Mouse (Mus musculus) gastrocnemius, postnatal 14 days (tissue): ENCODE measurements around the gene Ufsp1. TPM values are rescaled to one million over a fixed set of nuclear protein-coding genes. Genes with fewer than 3 reads are reported as not detected.

Source experiments
- DNase-seq: peaks from one replicate; pipeline ENCODE4 v3.0.0; 2021; ENCODE audit warnings: mixed read lengths
- intact Hi-C: fragments of 180-260 bp; cut with DNase I; formaldehyde crosslinking; loops from one replicate; pipeline ENCODE4 v1.15.1; 2025; ENCODE audit warnings: low total_unique reads
- total RNA-seq, 2 experiments: library from RNA; stranded (reverse); gene quantifications; 2 replicates each; pipeline ENCODE4 v1.2.3; 2021

The Ufsp1 gene
- total RNA-seq, 2 experiments from 2014 or later, result 30.5 to 36.3 TPM

DNA sequence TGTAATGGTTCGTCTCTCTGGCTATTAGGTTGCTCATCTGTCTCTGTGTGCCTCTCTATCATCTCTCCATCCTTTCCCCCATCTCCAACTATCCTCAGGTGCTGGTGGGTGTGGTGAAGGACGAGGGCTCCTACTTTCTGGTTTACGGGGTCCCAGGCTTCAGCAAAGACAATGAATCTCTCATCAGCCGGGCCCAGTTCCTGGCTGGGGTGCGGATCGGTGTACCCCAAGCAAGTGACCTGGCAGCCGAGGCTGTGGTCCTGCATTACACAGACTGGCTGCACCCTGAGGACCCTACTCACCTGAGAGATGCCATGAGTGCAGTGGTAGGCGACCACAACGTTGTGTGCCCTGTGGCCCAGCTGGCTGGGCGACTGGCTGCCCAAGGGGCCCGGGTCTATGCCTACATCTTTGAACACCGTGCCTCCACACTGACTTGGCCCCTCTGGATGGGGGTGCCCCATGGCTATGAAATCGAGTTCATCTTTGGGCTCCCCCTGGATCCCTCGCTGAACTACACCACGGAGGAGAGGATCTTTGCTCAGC, 3.0 kb upstream of the Ufsp1 start:
- intact Hi-C loops, result no loop called here
- no peak for DNase-seq

DNA sequence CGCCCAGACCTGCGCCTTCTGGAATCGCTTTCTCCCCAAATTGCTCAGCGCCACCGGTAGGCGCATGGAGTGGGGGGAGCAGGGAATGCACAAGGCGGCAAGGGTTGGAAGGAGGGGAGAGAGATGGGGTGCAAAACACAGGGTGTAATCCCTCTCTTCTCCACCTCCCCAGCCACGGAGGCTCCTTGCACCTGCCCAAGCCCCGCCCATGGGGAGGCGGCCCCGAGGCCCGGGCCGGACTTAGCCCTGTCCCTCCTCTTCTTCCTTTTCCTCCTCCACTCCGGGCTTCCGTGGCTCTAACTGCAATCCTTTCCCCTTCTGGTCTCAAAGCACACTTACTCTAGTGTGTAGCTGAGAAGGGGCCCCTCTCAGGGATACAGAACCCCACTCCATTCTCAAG, 1.1 kb upstream of the Ufsp1 start:
- peak; percentile 77 for DNase-seq
- intact Hi-C loops, result no loop called here

DNA sequence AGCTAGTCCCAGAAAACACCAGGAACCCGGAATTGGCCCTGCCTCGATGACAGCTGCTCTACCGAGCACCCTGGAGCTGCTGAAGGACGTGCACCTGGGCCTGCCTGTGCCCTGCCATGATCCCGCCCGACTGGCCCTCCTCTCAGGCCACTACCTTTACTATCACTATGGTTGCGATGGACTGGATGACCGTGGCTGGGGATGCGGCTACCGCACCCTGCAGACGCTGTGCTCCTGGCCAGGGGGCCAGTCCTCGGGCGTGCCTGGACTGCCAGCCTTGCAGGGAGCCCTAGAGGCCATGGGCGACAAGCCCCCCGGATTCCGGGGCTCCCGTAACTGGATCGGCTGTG, 290 bp downstream of the Ufsp1 start:
- no peak for DNase-seq
- intact Hi-C loops, result no loop called here

DNA sequence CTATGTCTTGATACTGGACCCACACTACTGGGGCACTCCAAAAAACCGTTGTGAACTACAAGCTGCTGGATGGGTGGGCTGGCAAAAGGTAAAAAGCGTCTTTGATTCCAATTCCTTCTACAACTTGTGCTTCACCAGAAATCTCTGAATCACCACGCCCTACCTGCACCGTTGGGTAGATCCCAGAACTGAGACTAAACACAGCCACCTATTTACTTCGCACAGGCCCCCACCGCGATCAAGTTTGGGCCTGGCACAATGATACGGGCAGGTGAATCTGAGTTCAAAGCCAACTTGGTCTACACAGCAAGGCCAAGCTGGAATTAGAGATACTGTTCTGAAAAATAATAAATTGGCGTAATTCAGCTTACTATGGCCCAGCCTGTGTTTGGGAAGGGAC, 867 bp downstream of the Ufsp1 start:
- intact Hi-C loops, result no loop called here
- no peak for DNase-seq

DNA sequence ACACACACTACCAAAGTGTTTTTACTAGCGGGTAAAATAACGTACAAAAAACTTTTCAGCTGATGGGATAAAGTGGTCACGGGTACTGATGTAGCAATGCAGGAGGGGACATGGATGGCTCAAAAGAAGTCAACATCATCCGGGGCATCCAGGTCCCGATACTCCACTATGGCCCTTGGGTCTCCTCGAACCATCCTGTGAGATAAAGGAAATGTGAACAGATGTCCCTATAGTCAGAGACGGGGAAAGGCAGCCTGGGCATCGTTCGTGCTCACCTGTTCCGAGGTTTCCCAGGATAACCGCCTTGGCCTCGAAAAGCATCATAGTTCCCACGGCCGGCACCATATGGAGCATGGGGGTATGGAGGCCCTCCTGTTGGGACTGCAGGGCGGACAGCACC, 1.3 kb downstream of the Ufsp1 start:
- intact Hi-C loops, result no loop called here

DNA sequence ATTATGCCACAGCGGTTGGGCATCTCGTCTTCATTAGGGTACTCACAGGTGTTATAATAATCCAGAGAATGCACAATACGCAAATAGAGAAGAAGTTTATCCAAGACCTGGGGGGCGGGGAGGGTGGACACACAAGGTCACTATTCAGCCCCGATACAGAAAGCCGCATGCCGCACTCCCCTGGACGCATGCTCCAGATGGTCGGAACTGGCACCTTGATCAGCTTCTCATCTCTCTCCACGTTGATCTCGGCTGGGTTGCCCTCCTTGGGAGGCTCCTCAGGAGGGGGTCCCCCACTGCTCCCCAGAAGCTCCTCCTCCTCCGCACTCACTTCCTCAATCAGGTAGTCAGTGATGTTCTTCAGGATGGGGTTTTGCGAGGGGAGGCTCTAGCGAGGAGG, 2.7 kb downstream of the Ufsp1 start:
- intact Hi-C loops, result no loop called here
- DNase-seq, result no peak

More for the DNA sequence above, 1.3 kb downstream of the Ufsp1 start:
- DNase-seq, result no peak

DNA sequence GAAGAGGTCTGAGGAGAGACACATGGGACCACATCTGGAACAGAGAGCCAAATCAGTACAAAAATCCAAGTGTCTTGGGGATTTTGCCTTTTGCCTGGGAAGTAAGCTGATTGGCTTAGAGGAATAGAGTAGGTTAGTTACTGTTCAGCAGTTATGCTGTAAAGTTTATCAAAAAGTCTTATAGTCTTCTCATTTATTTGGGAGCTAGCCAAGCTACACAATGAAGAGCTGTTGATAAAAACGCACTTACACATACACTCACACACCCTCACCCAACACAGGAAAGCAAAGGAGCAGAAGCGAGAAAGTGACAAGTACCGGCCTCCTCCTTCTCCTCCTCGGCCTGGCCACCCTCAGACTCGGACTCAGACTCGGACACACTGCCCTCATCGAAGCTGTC, 4.8 kb downstream of the Ufsp1 start:
- intact Hi-C loops, result no loop called here
- DNase-seq, result no peak

DNA sequence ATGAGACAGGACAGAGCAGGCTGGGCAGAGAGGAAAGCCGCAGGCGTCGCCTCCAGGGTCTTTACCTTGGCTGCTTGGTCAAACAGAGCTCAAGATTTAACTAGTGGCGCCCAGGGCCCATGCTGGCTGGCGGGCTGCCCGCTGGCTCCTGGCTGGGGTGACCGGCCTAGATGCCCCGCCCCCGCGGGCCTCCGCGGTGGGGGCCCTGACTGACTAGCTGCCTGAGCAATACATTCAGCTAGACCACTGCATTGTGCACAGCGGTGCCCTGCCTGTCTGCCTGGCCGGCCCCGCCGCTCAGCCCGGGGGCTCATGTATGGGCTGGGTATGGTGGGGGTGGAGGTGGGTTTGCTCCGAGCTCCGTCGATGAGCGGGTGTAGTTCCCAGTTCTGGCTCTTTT, 6.8 kb downstream of the Ufsp1 start:
- DNase-seq, result no peak
- intact Hi-C loops, result no loop called here

DNA sequence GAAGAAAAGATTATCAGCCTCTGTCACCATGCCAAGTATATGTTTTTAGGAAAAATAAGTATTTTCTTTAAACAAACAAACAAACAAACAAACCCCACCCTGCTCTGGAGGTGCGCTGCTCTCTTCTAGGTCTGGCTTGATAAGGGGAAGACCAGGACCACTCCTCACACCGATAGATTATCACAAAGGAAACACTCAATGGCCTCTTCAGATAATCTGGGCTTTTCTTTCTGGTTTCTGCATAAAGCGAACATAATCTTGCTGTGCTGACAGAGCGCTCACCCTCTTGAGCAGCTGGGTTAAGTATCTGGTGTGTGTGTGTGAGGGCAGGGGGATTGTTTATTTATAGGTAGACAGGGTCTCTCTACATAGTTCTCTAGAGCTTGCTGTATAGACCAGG, 9.2 kb downstream of the Ufsp1 start:
- DNase-seq, result no peak
- intact Hi-C loops, result no loop called here

DNA sequence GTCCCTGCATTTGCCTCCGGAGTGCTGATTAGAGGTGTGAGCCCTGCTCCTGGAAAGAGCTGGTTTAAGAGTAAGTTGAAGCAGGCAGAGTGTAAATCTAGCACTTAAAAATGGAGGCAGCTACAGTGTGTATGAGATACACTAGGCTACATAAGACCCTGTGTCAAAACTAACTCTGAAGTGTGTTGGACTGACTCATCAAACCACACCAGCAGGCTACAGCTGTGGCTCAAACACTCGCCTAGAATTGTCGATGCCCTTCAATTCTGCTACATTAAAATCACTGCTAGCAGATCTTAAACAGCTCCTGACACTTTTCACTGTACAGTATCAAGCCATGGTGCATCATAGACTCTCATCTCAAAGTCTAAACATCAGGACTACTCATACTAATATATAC, 9.7 kb downstream of the Ufsp1 start:
- no peak for DNase-seq
- intact Hi-C loops, result no loop called here

DNA sequence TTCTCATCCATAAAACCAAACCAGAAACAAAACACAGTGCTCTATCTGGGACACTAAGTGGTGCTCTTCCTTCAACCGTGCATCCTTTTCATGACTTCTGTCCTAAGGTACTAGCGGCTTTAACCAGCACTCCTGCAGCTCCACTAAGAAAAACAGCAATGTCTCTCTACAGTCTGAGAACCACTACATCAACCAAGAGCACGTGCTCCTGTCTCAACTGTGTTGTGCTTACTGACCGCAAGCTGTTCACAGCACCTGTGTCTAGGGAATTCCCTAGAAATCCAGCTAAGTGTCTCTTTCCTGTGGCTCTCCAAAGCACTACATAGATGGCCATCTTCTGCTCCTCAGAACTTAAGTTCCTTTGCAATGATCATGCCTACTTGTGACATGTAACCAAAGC, 10.4 kb downstream of the Ufsp1 start:
- intact Hi-C loops, result no loop called here
- DNase-seq, result no peak

DNA sequence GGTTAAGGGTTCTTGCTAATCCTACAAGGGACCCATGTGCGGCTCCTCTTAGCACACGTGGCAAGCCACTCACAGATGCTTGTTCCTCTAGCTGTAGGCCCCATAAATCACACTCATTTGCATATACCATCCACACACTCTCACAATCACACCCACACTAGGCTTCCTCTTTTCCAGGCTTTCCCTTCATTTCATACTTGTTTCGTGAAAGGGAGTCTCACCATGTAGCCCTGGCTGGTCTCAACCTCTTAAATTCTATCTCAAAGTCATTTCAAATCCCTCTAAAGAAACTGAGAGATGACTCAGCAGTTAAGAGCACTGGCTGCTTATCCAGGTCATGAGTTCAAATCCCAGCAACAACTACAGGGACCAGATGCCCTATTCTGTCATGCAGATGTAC, 11.4 kb downstream of the Ufsp1 start:
- no peak for DNase-seq
- intact Hi-C loops, result no loop called here

DNA sequence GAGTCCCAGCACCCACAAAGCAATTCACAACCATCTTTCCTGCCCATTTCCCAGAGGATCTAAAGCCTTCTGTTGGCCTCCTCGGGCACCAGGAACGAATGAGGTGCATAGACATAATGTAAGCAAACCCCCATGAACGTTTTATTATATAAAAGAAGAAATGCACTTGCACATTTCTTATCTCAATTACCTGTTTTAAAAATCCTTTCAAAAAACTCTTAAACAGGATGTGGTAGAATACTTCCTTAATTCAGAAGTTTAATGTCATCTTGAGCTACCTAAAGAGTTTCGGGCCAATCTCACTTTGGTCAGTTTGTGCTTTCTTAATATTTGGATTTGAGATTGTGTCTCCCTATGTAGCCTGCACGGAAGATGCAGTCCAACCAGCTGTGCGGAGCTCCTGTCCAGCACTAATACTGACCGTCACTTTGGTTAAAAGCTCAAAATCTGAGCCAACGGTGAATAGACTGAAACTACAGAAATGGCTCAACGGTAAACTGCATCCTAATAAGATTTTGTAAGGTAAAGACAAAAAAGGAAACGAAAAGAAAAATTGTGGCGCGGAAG, 12.1 kb downstream of the Ufsp1 start:
- intact Hi-C loops, result no loop called here
- no peak for DNase-seq

DNA sequence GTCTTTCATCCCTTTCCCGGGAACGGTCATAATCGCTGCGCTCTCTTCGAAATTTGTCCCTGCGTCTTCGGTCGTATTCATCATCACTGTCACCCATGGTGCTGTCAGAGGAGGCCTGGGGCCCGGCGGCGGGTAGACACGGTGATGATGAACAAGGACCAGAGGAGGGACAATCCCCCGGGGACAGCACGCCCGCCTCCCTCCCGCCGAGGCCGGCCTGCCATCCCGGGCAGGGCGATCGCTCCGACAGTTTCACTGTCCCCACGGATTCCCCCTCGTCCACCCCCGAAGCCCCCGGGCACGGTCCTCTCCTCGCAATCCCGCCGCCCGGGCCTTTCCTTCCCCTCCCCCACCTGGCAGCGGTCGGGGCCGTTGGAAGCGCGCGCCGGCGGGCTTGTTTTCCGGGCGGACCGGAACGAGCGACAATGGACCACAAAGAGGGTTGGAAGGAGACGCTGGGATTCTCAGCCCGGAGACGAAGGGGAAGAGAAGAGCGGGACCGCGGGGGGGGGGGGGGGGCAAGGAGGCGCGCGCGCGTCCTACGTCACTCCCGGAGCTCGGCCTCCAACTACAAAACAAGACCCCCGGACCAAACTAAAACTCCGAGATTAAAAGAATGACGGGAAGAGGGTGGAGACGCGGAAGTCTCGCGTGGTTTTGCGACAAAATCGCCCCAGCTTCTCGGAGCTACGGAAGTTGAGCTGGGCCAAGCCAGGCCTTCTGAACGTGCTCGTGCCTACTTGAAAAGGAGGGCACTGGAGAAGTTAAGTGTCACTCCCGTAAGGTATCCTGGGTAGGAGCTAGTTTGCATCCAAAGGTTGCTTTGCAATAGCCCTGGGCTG, 12.9 kb downstream of the Ufsp1 start, which contains the start of gene Srrt:
Gene Srrt, minus strand, starts transcription at position 604 of the 842 bp plus-strand sequence.
- DNase-seq, result peak; percentile 91
- intact Hi-C loops, result no loop called here

DNA sequence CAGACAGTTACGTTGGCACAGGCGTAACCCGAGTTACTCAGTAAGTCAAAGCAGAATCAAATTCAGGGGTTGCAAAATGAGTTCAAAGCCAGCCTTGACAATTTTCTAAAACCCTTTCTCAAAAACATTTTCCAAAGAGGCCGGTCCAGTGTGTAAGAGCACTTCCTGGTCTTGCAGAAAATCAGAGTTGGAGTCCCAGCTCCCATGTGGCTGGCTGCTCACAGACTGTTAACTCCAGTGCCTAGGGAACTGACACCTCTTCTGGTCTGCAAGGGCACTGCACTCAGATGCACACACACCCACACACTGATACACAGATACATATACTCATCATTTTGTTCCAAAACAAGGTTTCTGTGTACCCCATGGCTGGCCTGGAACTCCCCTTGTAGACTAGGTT, 13.9 kb downstream of the Ufsp1 start:
- intact Hi-C loops, result no loop called here
- DNase-seq, result no peak

DNA sequence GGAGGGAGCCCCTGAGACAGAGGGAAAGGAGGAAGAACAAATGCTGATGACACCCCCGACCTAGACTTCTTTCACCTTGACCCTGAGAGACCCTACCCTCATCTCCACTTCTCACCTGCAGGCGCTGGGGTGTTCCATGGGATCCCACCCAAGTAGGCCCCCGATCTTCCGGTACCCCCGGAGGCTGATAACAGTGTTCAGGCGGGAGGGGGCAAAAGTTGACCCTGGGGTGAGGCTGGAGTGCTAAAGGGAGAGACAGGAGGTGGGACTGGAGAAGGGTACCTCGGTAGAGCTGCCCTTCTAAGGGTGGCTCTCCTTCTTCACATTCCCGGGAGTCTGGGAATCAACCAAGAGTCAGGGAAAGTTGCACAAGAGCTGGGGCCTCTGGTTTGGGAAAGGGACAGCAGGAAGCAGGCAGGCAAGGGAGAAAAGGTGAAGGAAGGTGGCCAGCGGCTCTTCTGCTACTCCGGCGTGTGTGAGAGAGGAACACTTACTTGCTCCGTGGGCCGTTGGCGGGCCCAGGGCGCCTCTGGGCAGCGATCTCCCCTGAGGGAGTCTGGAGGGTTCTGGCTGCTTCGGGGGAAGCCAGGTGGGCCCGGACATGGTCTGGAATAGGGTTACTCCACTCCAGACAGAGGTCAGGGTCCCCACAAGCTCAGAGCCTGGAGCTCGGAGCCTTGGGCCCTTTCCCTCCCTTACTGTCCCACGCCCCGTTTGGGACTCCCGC, 19.2 kb downstream of the Ufsp1 start:
- intact Hi-C loops, result no loop called here
- no peak for DNase-seq

DNA sequence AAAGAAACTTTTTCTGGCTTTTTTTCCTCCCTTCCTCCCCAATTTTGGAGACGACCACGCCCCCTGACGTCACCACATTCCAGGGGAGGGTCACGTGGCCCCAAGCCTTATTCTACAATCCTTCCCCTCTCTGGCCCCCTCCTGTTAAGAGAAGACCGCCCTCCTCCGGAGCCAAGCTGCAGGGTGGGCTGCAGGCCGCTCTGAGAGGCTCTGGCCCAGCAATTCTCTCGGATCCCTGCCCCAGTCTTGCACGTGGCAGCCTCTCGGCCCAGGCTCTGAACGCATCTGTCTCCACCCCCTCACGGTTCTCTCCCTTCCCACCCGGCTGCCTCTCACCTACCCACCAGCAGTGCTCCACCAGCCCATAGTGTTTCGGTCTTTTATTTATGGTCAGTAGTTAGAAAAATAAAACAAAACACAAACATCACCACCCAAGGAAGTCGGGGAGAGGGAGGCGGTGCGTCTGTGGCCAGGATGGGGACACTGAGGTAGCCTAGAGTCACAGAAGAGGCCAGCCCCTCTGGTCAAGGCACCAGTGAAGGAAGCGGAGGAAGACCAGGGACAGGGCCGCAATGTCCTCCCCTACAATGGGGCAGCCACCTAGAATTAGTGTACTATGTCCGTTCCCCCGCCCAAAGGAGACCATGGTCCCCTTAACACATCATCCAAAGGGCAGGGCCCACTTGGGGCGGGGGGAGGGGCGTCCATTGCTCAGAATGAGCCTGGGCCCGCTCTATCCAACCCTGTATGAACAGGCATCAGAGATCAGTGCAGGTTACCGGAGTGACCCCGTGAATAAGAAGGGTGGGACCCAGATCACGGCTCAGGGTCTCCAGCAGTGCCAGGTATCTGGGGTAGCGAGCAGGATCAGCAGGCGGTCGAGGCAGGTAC, 20.0 kb downstream of the Ufsp1 start, which contains the start of gene Trip6:
Gene Trip6, minus strand, starts transcription at position 212 of the 891 bp plus-strand sequence.
- intact Hi-C loops, result no loop called here
- peak; percentile 92 for DNase-seq

DNA sequence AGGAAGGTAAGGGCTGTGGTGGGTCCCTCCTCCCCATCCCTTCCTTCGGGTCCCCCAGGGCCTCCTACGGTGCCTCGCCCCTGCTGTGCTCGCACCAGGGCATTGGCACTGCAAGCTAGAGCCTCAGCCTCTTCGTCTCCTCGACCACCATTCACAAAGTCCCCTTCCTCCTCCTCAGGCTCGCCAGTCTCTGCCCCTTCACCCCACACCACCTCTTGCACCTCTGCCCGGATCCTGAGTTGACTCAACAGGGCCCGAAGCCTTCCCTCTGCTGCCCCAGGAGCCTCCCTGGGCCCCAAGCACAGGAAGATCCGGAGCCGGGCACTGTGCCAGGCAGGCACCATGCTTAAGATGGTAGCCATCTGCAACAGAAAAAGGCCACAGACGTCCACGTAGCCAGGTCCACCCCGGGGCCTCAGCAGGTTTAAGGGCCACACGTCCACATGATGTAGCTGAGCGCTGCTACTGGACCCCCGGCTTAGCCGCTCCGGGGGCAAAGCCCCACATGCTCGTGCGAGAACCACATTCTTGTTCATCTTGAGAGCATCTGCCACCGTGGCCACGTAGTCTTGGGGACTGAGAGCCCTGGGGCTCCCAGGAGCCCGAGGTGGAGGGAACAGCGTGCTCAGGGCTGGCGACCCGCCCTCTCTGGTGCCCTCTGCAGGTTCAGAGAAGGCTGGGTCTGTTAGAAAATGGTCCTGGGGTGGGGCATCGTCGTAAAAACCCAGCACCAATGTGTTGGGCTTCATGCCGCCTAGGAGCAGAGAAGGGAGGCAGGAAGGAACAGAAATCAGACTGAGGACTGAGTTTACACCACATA, 20.9 kb downstream of the Ufsp1 start:
- intact Hi-C loops, result no loop called here
- DNase-seq, result peak; percentile 55

DNA sequence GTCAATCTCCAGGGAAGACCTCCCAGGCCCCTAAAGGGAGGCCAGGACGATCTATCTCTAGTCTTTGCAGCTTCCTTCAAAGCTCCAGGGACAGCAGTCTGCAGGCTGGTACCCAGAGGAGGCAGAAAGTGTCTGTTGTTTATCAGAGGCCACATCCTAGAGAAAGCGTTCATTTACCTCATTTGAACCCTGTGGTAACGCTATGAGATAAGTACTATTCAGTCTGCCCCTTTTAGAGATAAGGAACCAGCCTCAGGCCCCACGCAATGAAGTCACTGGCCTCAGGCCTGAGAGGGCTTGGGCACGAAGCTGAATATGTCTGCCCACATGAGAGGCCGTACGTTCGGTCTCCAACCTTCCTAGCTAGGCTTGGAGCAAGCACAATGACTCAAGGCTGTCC, 22.9 kb downstream of the Ufsp1 start:
- intact Hi-C loops, result no loop called here
- DNase-seq, result no peak
